27 mouse cellular contexts compared by ENCODE assay signal in genomic region chr8:84211202-84211601, GRCm38 (mm10). TPM values are rescaled to one million over a fixed set of nuclear protein-coding genes. Genes with fewer than 3 reads are reported as not detected.
DNase-seq lines count a peak whose midpoint lies in the region; ATAC-seq and TF ChIP-seq lines count a peak whose summit lies in the region.
"Had no signal": no experiment of that assay in that cellular context is flagged by ENCODE, and none has a peak within 500 bp of the region (broad histone marks: within the 10 kb centered on the region; RNA-seq: fewer than 3 reads in every experiment).

No protein-coding gene starts in this region.

- no peak for TF ChIP-seq CTCF in ES-Bruce4 (IDR thresholded peaks at IDR 0.05; ENCODE audit: low read depth, low read length)
- no peak for TF ChIP-seq CTCF in forebrain, postnatal 0 days (IDR thresholded peaks at IDR 0.05; ENCODE audit: low read depth)

- ATAC-seq in hindbrain, embryonic 12.5 days (ENCODE audit: low FRiP score): no peak
- no peak for ATAC-seq in hindbrain, embryonic 14.5 days (ENCODE audit: low FRiP score)
- ATAC-seq in heart, embryonic 15.5 days (replicated peaks; ENCODE audit: insufficient number of reproducible peaks, insufficient read depth, low FRiP score, low read depth): no peak
- ATAC-seq in forebrain, postnatal 0 days: no peak
- no peak for ATAC-seq in activated CD4-positive, CD25-positive, alpha-beta regulatory T cell, adult 4 months
- ATAC-seq: Patski had no signal

- no peak for TF ChIP-seq POLR2A in ES-Bruce4 (IDR thresholded peaks at IDR 0.05; ENCODE audit: insufficient read depth, low read length)

- H3K4me1 ChIP-seq in hindbrain, embryonic 12.5 days: peaks cover 26% of the 10 kb centered on the region
- peaks cover 17% of the 10 kb centered on the region for H3K4me1 ChIP-seq in hindbrain, embryonic 14.5 days (replicated peaks; ENCODE audit: control insufficient read depth, insufficient read depth, low read length)
- H3K4me1 ChIP-seq in ES-Bruce4 (ENCODE audit: control insufficient read depth, insufficient read depth, low read length): no peaks in the 10 kb centered on the region
- peaks cover 41% of the 10 kb centered on the region for H3K4me1 ChIP-seq in heart, embryonic 15.5 days (replicated peaks)
- no peaks in the 10 kb centered on the region for H3K4me1 ChIP-seq in forebrain, postnatal 0 days (ENCODE audit: insufficient read depth)

- no peaks in the 10 kb centered on the region for H3K9me3 ChIP-seq in hindbrain, embryonic 12.5 days (replicated peaks)
- no peaks in the 10 kb centered on the region for H3K9me3 ChIP-seq in hindbrain, embryonic 14.5 days (ENCODE audit: control insufficient read depth, low read length)
- no peaks in the 10 kb centered on the region for H3K9me3 ChIP-seq in ES-Bruce4 (replicated peaks; ENCODE audit: control insufficient read depth, insufficient read depth, low read length, poor library complexity, severe bottlenecking)
- H3K9me3 ChIP-seq in heart, embryonic 15.5 days (replicated peaks): no peaks in the 10 kb centered on the region
- no peaks in the 10 kb centered on the region for H3K9me3 ChIP-seq in forebrain, postnatal 0 days (ENCODE audit: low read length)
- H3K9me3 ChIP-seq: embryonic facial prominence, embryonic 10.5 days; forebrain, embryonic 15.5 days; kidney, embryonic 15.5 days; liver, embryonic 15.5 days; lung, embryonic 15.5 days; megakaryocyte, embryonic 14.5 days; midbrain, embryonic 13.5 days; neural tube, embryonic 12.5 days had no signal

- no peaks in the 10 kb centered on the region for H3K27me3 ChIP-seq in hindbrain, embryonic 12.5 days
- no peaks in the 10 kb centered on the region for H3K27me3 ChIP-seq in hindbrain, embryonic 14.5 days (ENCODE audit: control insufficient read depth, insufficient read depth, low read length)
- no peaks in the 10 kb centered on the region for H3K27me3 ChIP-seq in ES-Bruce4 (ENCODE audit: control insufficient read depth, insufficient read depth, low read length, poor library complexity, severe bottlenecking)
- no peaks in the 10 kb centered on the region for H3K27me3 ChIP-seq in heart, embryonic 15.5 days
- H3K27me3 ChIP-seq in forebrain, postnatal 0 days (ENCODE audit: insufficient read depth, low read length): no peaks in the 10 kb centered on the region
- H3K27me3 ChIP-seq: forebrain, embryonic 15.5 days; kidney, embryonic 15.5 days; liver, embryonic 15.5 days; lung, embryonic 15.5 days; megakaryocyte, embryonic 14.5 days; midbrain, embryonic 13.5 days; neural tube, embryonic 12.5 days; Patski had no signal

- no peak overlapping the region for H3K9ac ChIP-seq in hindbrain, embryonic 12.5 days
- H3K9ac ChIP-seq in hindbrain, embryonic 14.5 days: no peak overlapping the region
- no peak overlapping the region for H3K9ac ChIP-seq in ES-Bruce4 (ENCODE audit: low read depth, poor library complexity, severe bottlenecking)
- no peak overlapping the region for H3K9ac ChIP-seq in heart, embryonic 15.5 days
- no peak overlapping the region for H3K9ac ChIP-seq in forebrain, postnatal 0 days
- H3K9ac ChIP-seq: forebrain, embryonic 15.5 days; kidney, embryonic 15.5 days; liver, embryonic 15.5 days; lung, embryonic 15.5 days; neural tube, embryonic 12.5 days had no signal

- H3K4me2 ChIP-seq in hindbrain, embryonic 12.5 days (replicated peaks): no peak overlapping the region
- H3K4me2 ChIP-seq in hindbrain, embryonic 14.5 days (replicated peaks): no peak overlapping the region
- H3K4me2 ChIP-seq in heart, embryonic 15.5 days: no peak overlapping the region
- no peak overlapping the region for H3K4me2 ChIP-seq in forebrain, postnatal 0 days (ENCODE audit: low read depth)
- H3K4me2 ChIP-seq: forebrain, embryonic 15.5 days; kidney, embryonic 15.5 days; liver, embryonic 15.5 days; lung, embryonic 15.5 days; midbrain, embryonic 13.5 days; neural tube, embryonic 12.5 days had no signal

- peaks cover 57% of the 10 kb centered on the region for H3K36me3 ChIP-seq in hindbrain, embryonic 12.5 days
- H3K36me3 ChIP-seq in hindbrain, embryonic 14.5 days (replicated peaks; ENCODE audit: control insufficient read depth, insufficient read depth): peaks cover 66% of the 10 kb centered on the region
- peaks cover 29% of the 10 kb centered on the region for H3K36me3 ChIP-seq in ES-Bruce4 (ENCODE audit: control insufficient read depth, insufficient read depth, low read length, poor library complexity, severe bottlenecking)
- H3K36me3 ChIP-seq in heart, embryonic 15.5 days: peaks cover 75% of the 10 kb centered on the region
- H3K36me3 ChIP-seq in forebrain, postnatal 0 days (ENCODE audit: insufficient read depth): peaks cover 59% of the 10 kb centered on the region

- H3K4me3 ChIP-seq in hindbrain, embryonic 12.5 days: no peak overlapping the region
- no peak overlapping the region for H3K4me3 ChIP-seq in hindbrain, embryonic 14.5 days (replicated peaks; ENCODE audit: low read length)
- H3K4me3 ChIP-seq in ES-Bruce4 (ENCODE audit: low read depth, low read length): no peak overlapping the region
- no peak overlapping the region for H3K4me3 ChIP-seq in heart, embryonic 15.5 days
- H3K4me3 ChIP-seq in forebrain, postnatal 0 days (ENCODE audit: low read depth, low read length): no peak overlapping the region
- H3K4me3 ChIP-seq: embryonic facial prominence, embryonic 10.5 days; forebrain, embryonic 15.5 days; kidney, embryonic 15.5 days; left cerebral cortex, adult 2 months; liver, embryonic 15.5 days; lung, embryonic 15.5 days; megakaryocyte, embryonic 14.5 days; midbrain, embryonic 13.5 days; neural tube, embryonic 12.5 days had no signal

- WGBS in hindbrain, embryonic 12.5 days: 92% methylated on average over 3 of the region's 3 CpGs
- 96% methylated on average over 3 of the region's 3 CpGs for WGBS in hindbrain, embryonic 14.5 days
- WGBS in heart, embryonic 15.5 days: 75% methylated on average over 3 of the region's 3 CpGs
- 89% methylated on average over 3 of the region's 3 CpGs for WGBS in forebrain, postnatal 0 days

- H3K27ac ChIP-seq in hindbrain, embryonic 12.5 days: peak overlapping the region; percentile 23; the same call in 1 of the 2 replicates
- H3K27ac ChIP-seq in hindbrain, embryonic 14.5 days: no peak overlapping the region
- peak overlapping the region; percentile 15 for H3K27ac ChIP-seq in ES-Bruce4 (ENCODE audit: insufficient read depth, low read length)
- peak overlapping the region; percentile 42 for H3K27ac ChIP-seq in heart, embryonic 15.5 days
- H3K27ac ChIP-seq in forebrain, postnatal 0 days (ENCODE audit: low read depth, low read length): no peak overlapping the region
- H3K27ac ChIP-seq: embryonic facial prominence, embryonic 10.5 days; forebrain, embryonic 15.5 days; hindbrain, postnatal 0 days; kidney, embryonic 15.5 days; liver, embryonic 15.5 days; lung, embryonic 15.5 days; midbrain, embryonic 13.5 days; neural tube, embryonic 12.5 days had no signal

- no peak for DNase-seq in hindbrain, embryonic 14.5 days (ENCODE audit: low spot score)
- DNase-seq in forebrain, postnatal 0 days: no peak
- DNase-seq in kidney, adult 11 months: no peak
- DNase-seq: adrenal gland, adult 2 months; cerebellum, adult 11 months; cerebellum, adult 9-11 months; gastrocnemius, postnatal 36 days; kidney, postnatal 4 days; liver; retina, postnatal 1 day; spleen, adult 18-20 months had no signal

- TF ChIP-seq EP300 in ES-Bruce4 (IDR thresholded peaks at IDR 0.05; ENCODE audit: insufficient read depth, low read depth, low read length): no peak

RNA-seq across cellular contexts. Expression of gene Zswim4, which starts 25.7 kb away (rescaled TPM):
- 57.5 and 59.0 TPM in 2 replicates for polyA plus RNA-seq in hindbrain, embryonic 12.5 days (2016; fragmentation: Nextera tagmentation; extraction: Ambion mirVana)
- 20.0 and 20.6 TPM in 2 replicates for polyA plus RNA-seq in hindbrain, embryonic 14.5 days (2014; fragmentation: Nextera tagmentation; extraction: Ambion mirVana)
- polyA plus RNA-seq in ES-Bruce4 (2011; ENCODE audit: insufficient read depth, insufficient read length, low read depth, missing spikeins): 14.8 and 15.4 TPM in 2 replicates
- 7.6 and 9.7 TPM in 2 replicates for polyA plus RNA-seq in heart, embryonic 15.5 days (2015; fragmentation: Nextera tagmentation; extraction: Ambion mirVana)
- total RNA-seq in forebrain, postnatal 0 days (2014; rRNA removed): 36.5 and 47.7 TPM in 2 replicates
- 15.1 and 15.5 TPM in 2 replicates for polyA plus RNA-seq in forebrain, postnatal 0 days (2015; fragmentation: Nextera tagmentation; extraction: Ambion mirVana)
- 1 to 10 TPM; 3.1 to 5.5 TPM for polyA plus RNA-seq in activated CD4-positive, CD25-positive, alpha-beta regulatory T cell, adult 4 months (2017; shearing (Covaris generic))

RNA-seq across cellular contexts. Expression of gene Nanos3, which starts 26.2 kb away (rescaled TPM):
- polyA plus RNA-seq in hindbrain, embryonic 12.5 days (2016; fragmentation: Nextera tagmentation; extraction: Ambion mirVana): 5.8 and 7.2 TPM in 2 replicates
- polyA plus RNA-seq in hindbrain, embryonic 14.5 days (2014; fragmentation: Nextera tagmentation; extraction: Ambion mirVana): 7.8 and 10.4 TPM in 2 replicates
- 3.0 and 4.3 TPM in 2 replicates for polyA plus RNA-seq in ES-Bruce4 (2011; ENCODE audit: insufficient read depth, insufficient read length, low read depth, missing spikeins)
- polyA plus RNA-seq in heart, embryonic 15.5 days (2015; fragmentation: Nextera tagmentation; extraction: Ambion mirVana): 1.4 and 1.6 TPM in 2 replicates
- 1.7 and 3.2 TPM in 2 replicates for total RNA-seq in forebrain, postnatal 0 days (2014; rRNA removed)
- polyA plus RNA-seq in forebrain, postnatal 0 days (2015; fragmentation: Nextera tagmentation; extraction: Ambion mirVana): 10.0 and 13.3 TPM in 2 replicates
- polyA plus RNA-seq in activated CD4-positive, CD25-positive, alpha-beta regulatory T cell, adult 4 months (2017; shearing (Covaris generic)): 1 to 10 TPM in 1 of 2 experiments, not detected in 1; 1.1 TPM
- total RNA-seq: gastrocnemius, postnatal 36 days; hematopoietic stem cell, adult 5-6 weeks had no signal

RNA-seq across cellular contexts. Expression of gene D8Ertd738e, which starts 38.3 kb away (rescaled TPM):
- 255 and 266 TPM in 2 replicates for polyA plus RNA-seq in hindbrain, embryonic 12.5 days (2016; fragmentation: Nextera tagmentation; extraction: Ambion mirVana)
- 268 and 296 TPM in 2 replicates for polyA plus RNA-seq in hindbrain, embryonic 14.5 days (2014; fragmentation: Nextera tagmentation; extraction: Ambion mirVana)
- 90.6 and 92.0 TPM in 2 replicates for polyA plus RNA-seq in ES-Bruce4 (2011; ENCODE audit: insufficient read depth, insufficient read length, low read depth, missing spikeins)
- 290 and 291 TPM in 2 replicates for polyA plus RNA-seq in heart, embryonic 15.5 days (2015; fragmentation: Nextera tagmentation; extraction: Ambion mirVana)
- total RNA-seq in forebrain, postnatal 0 days (2014; rRNA removed): 130 and 146 TPM in 2 replicates
- 255 and 310 TPM in 2 replicates for polyA plus RNA-seq in forebrain, postnatal 0 days (2015; fragmentation: Nextera tagmentation; extraction: Ambion mirVana)
- polyA plus RNA-seq in activated CD4-positive, CD25-positive, alpha-beta regulatory T cell, adult 4 months (2017; shearing (Covaris generic)): 100 to 1,000 TPM; 382 to 385 TPM

RNA-seq across cellular contexts. Expression of gene Mri1, which starts 45.9 kb away (rescaled TPM):
- 57.3 and 62.9 TPM in 2 replicates for polyA plus RNA-seq in hindbrain, embryonic 12.5 days (2016; fragmentation: Nextera tagmentation; extraction: Ambion mirVana)
- 38.9 and 40.2 TPM in 2 replicates for polyA plus RNA-seq in hindbrain, embryonic 14.5 days (2014; fragmentation: Nextera tagmentation; extraction: Ambion mirVana)
- polyA plus RNA-seq in ES-Bruce4 (2011; ENCODE audit: insufficient read depth, insufficient read length, low read depth, missing spikeins): 37.1 and 38.0 TPM in 2 replicates
- 36.1 and 42.7 TPM in 2 replicates for polyA plus RNA-seq in heart, embryonic 15.5 days (2015; fragmentation: Nextera tagmentation; extraction: Ambion mirVana)
- 36.2 and 36.4 TPM in 2 replicates for total RNA-seq in forebrain, postnatal 0 days (2014; rRNA removed)
- 32.0 and 39.8 TPM in 2 replicates for polyA plus RNA-seq in forebrain, postnatal 0 days (2015; fragmentation: Nextera tagmentation; extraction: Ambion mirVana)
- 10 to 100 TPM; 38.1 to 39.4 TPM for polyA plus RNA-seq in activated CD4-positive, CD25-positive, alpha-beta regulatory T cell, adult 4 months (2017; shearing (Covaris generic))

RNA-seq across cellular contexts. Expression of gene Ccdc130, which starts 59.0 kb away (rescaled TPM):
- polyA plus RNA-seq in hindbrain, embryonic 12.5 days (2016; fragmentation: Nextera tagmentation; extraction: Ambion mirVana): 18.4 and 22.0 TPM in 2 replicates
- polyA plus RNA-seq in hindbrain, embryonic 14.5 days (2014; fragmentation: Nextera tagmentation; extraction: Ambion mirVana): 22.7 and 27.1 TPM in 2 replicates
- polyA plus RNA-seq in ES-Bruce4 (2011; ENCODE audit: insufficient read depth, insufficient read length, low read depth, missing spikeins): 21.3 and 25.7 TPM in 2 replicates
- polyA plus RNA-seq in heart, embryonic 15.5 days (2015; fragmentation: Nextera tagmentation; extraction: Ambion mirVana): 15.2 and 15.7 TPM in 2 replicates
- 23.3 and 23.4 TPM in 2 replicates for total RNA-seq in forebrain, postnatal 0 days (2014; rRNA removed)
- 22.2 and 22.4 TPM in 2 replicates for polyA plus RNA-seq in forebrain, postnatal 0 days (2015; fragmentation: Nextera tagmentation; extraction: Ambion mirVana)
- 10 to 100 TPM; 32.2 to 45.4 TPM for polyA plus RNA-seq in activated CD4-positive, CD25-positive, alpha-beta regulatory T cell, adult 4 months (2017; shearing (Covaris generic))

Comparison
In these comparisons a context has a peak if more than half of its experiments do, and no peak if none do; other contexts are left out.
1. H3K27ac ChIP-seq: peak in hindbrain, embryonic 12.5 days (single experiment), ES-Bruce4 (single experiment) and heart, embryonic 15.5 days (single experiment); none in hindbrain, embryonic 14.5 days (single experiment) and forebrain, postnatal 0 days (single experiment).